In the genomic region with DNA sequence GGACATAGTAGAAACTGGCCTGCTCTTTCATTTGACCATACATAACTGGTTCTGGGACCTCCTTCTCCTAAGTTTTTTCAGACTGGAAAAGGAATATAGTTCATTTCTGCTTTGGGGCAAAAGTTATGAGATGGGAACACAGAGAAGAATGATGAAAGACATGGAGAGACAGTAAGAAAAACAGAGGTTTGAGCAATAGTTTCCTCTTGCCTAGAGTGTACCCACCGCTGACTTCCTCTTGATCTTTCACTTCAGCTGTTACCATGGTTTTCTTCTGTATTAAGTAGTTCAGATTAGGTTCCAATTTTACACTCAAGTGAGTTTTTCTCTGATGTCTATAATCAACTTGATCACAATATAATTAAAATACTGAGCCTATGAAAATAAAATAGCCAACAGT, we compare ENCODE assay signal across 22 mouse cellular contexts.
"Had no signal": no experiment of that assay in that cellular context is flagged by ENCODE, and none has a peak within 500 bp of the region (broad histone marks: within the 10 kb centered on the region; RNA-seq: fewer than 3 reads in every experiment).

No protein-coding gene starts in this region.

- ATAC-seq: hindbrain, embryonic 16.5 days; hindbrain, postnatal 0 days; inflammation-experienced regulatory T-cells, adult 6 months; intestine, embryonic 15.5 days; intestine, embryonic 16.5 days; intestine, postnatal 0 days had no signal

- DNase-seq: heart, postnatal 10 days; heart, postnatal 14 days; heart, postnatal 36 days; heart, postnatal 4 days; kidney, adult 11 months; kidney, adult 18-20 months; kidney, adult 2 months; kidney, adult 8-10 months; kidney, adult 9 months; kidney, postnatal 10 days; kidney, postnatal 14 days; kidney, postnatal 25 days; kidney, postnatal 36 days; kidney, postnatal 4 days; layer of hippocampus, adult 9-11 months; layer of hippocampus, postnatal 36 days had no signal
